Mouse (Mus musculus): ENCODE results near the gene Gm4302. TPM values are rescaled to one million over a fixed set of nuclear protein-coding genes. Genes with fewer than 3 reads are reported as not detected.
"Not testable (repeated sequence)": the region's sequence is repeated elsewhere in the genome, so short reads cannot be mapped to it uniquely, and the experiment has no call there.

Gm4302 gene
- polyA plus RNA-seq (2011; ENCODE audit: insufficient read length, low read depth, missing spikeins), result not detected in 2 replicates

- H3K4me3 ChIP-seq (ENCODE audit: insufficient read depth, low read length); H3K27ac ChIP-seq (ENCODE audit: insufficient read depth, low read length); H3K4me1 ChIP-seq (ENCODE audit: control insufficient read depth, insufficient read depth, low read length): not testable (repeated sequence)
Observed at GRCm38 (mm10) chr10:100340536-100340935, at the start of gene Gm4302. Gene Gm4302, plus strand, starts transcription at chr10:100340836.

GRCm38 (mm10) chr10:100296105-100296504, 44.5 kb upstream of the Gm4302 start:
- no peak for TF ChIP-seq POLR2A (IDR thresholded peaks at IDR 0.05; ENCODE audit: low read depth, low read length)
- no peak for TF ChIP-seq CTCF (IDR thresholded peaks at IDR 0.05; ENCODE audit: borderline replicate concordance, insufficient read depth, low read length)
- H3K27ac ChIP-seq (ENCODE audit: insufficient read depth, low read length), result no peak overlapping the region
- H3K4me3 ChIP-seq (ENCODE audit: insufficient read depth, low read length), result no peak overlapping the region
- H3K4me1 ChIP-seq (ENCODE audit: control insufficient read depth, insufficient read depth, low read length), result no peaks in the 10 kb centered on the region

DNA sequence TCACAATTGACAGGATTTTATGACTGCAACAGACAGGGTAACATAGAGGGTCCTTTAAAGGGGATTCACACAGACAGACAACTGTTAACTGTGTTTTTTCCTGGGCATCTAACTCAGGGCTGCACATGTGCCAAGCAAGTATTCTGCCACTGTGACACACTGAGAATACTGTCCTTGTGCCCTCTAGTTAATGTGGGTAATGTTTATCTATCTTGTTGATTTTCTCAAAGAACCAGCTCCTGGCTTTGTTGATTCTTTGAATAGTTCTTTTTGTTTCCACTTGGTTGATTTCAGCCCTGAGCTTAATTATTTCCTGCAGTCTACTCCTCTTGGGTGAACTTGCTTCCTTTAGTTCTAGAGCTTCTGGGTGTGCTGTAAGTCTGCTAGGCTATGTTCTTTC, 40.5 kb upstream of the Gm4302 start:
- H3K27ac ChIP-seq (ENCODE audit: insufficient read depth, low read length); H3K4me1 ChIP-seq (ENCODE audit: control insufficient read depth, insufficient read depth, low read length); H3K4me3 ChIP-seq (ENCODE audit: insufficient read depth, low read length): not testable (repeated sequence)

DNA sequence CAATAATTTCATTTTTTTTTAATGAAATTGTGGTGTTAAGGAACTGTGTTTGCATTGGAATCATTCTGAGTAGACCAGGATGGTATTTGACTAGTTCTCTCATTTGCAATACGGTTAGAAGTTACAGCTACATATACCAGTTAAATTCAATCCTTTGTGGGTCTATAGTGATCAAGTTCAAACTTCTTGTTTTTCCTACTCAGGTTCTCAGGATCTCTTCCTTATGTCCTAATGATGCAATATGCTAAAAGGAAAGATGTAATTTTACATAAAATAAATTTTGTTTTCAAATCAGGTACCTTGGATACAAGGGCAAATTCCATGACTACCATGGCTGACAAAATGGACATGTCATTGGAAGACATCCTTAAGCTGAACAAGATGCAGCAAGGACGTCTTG, 5.3 kb upstream of the Gm4302 start, which contains the start of gene Gm4301:
Gene Gm4301, plus strand, starts transcription at position 301 of the 400 bp plus-strand sequence.
- H3K4me1 ChIP-seq (ENCODE audit: control insufficient read depth, insufficient read depth, low read length); H3K27ac ChIP-seq (ENCODE audit: insufficient read depth, low read length); H3K4me3 ChIP-seq (ENCODE audit: insufficient read depth, low read length): not testable (repeated sequence)

GRCm38 (mm10) chr10:100345672-100346071, 5.0 kb downstream of the Gm4302 start, which contains the start of gene Gm4303:
Gene Gm4303, plus strand, starts transcription at chr10:100345972.
- H3K4me3 ChIP-seq (ENCODE audit: insufficient read depth, low read length), result not testable (repeated sequence)

DNA sequence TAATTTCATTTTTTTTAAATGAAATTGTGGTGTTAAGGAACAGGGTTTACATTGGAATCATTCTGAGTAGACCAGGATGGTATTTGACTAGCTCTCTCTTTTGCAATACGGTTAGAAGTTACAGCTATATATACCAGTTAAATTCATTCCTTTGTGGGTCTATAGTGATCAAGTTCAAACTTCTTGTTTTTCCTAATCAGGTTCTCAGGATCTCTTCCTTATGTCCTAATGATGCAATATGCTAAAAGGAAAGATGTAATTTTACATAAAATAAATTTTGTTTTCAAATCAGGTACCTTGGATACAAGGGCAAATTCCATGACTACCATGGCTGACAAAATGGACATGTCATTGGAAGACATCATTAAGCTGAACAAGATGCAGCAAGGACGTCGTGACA, 10.2 kb downstream of the Gm4302 start, which contains the start of gene Gm4305:
Gene Gm4305, plus strand, starts transcription at position 301 of the 400 bp plus-strand sequence.
- H3K4me1 ChIP-seq (ENCODE audit: control insufficient read depth, insufficient read depth, low read length); H3K27ac ChIP-seq (ENCODE audit: insufficient read depth, low read length): not testable (repeated sequence)

More at GRCm38 (mm10) chr10:100345672-100346071, 5.0 kb downstream of the Gm4302 start, which contains the start of gene Gm4303:
- H3K27ac ChIP-seq (ENCODE audit: insufficient read depth, low read length); H3K4me1 ChIP-seq (ENCODE audit: control insufficient read depth, insufficient read depth, low read length): not testable (repeated sequence)

DNA sequence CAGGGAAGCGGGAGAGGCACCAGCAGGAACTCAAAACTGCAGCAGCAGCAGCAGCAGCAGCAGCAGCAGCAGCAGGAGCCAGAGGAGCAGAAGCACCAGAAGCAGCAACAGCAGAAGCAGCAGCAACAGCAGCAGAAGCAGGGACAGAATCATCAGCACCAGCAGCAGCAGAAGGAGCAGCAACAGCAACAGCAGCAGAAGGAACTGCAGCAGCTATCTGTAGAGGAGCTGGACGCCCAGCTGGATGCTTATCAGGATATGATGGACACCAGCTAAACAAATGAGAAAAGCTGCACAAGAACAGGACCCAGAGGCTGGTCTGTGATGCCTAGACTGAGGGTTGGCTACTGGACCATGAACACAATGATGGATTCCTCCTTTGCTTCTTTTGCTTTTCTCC, 16.2 kb downstream of the Gm4302 start:
- not testable (repeated sequence) for H3K27ac ChIP-seq (ENCODE audit: insufficient read depth, low read length); H3K4me3 ChIP-seq (ENCODE audit: insufficient read depth, low read length); H3K4me1 ChIP-seq (ENCODE audit: control insufficient read depth, insufficient read depth, low read length)

More for the DNA sequence above, 10.2 kb downstream of the Gm4302 start, which contains the start of gene Gm4305:
- not testable (repeated sequence) for H3K4me3 ChIP-seq (ENCODE audit: insufficient read depth, low read length)

GRCm38 (mm10) chr10:100361038-100361437, 20.4 kb downstream of the Gm4302 start, which contains the start of gene Gm4307:
Gene Gm4307, plus strand, starts transcription at chr10:100361338.
- H3K27ac ChIP-seq (ENCODE audit: insufficient read depth, low read length); H3K4me3 ChIP-seq (ENCODE audit: insufficient read depth, low read length); H3K4me1 ChIP-seq (ENCODE audit: control insufficient read depth, insufficient read depth, low read length): not testable (repeated sequence)

GRCm38 (mm10) chr10:100382460-100382859, 41.8 kb downstream of the Gm4302 start, which contains the start of gene Gm4312:
Gene Gm4312, minus strand, starts transcription at chr10:100382560.
- H3K4me3 ChIP-seq (ENCODE audit: insufficient read depth, low read length); H3K27ac ChIP-seq (ENCODE audit: insufficient read depth, low read length); H3K4me1 ChIP-seq (ENCODE audit: control insufficient read depth, insufficient read depth, low read length): not testable (repeated sequence)

Other genes with a start within 250 kb of the Gm4302 start
- not detected in 2 replicates for gene Gm4301, start 5.2 kb upstream of the Gm4302 start, polyA plus RNA-seq (2011; ENCODE audit: insufficient read length, low read depth, missing spikeins)
- not detected in 2 replicates for gene Gm4303, start 5.1 kb downstream of the Gm4302 start, polyA plus RNA-seq (2011; ENCODE audit: insufficient read length, low read depth, missing spikeins)
- gene Gm4305, start 10.3 kb downstream of the Gm4302 start, polyA plus RNA-seq (2011; ENCODE audit: insufficient read length, low read depth, missing spikeins), result not detected in 2 replicates
- gene Gm4307, start 20.5 kb downstream of the Gm4302 start, polyA plus RNA-seq (2011; ENCODE audit: insufficient read length, low read depth, missing spikeins), result not detected in 2 replicates
- not detected in 2 replicates for gene Gm4312, start 41.7 kb downstream of the Gm4302 start, polyA plus RNA-seq (2011; ENCODE audit: insufficient read length, low read depth, missing spikeins)
- gene Tmtc3, start 146.5 kb downstream of the Gm4302 start, polyA plus RNA-seq (2011; ENCODE audit: insufficient read length, low read depth, missing spikeins), result 73.4 and 80.6 TPM in 2 replicates
- 10.7 and 12.2 TPM in 2 replicates for gene Cep290, start 146.7 kb downstream of the Gm4302 start, polyA plus RNA-seq (2011; ENCODE audit: insufficient read length, low read depth, missing spikeins)
- gene 4930430F08Rik, start 249.6 kb downstream of the Gm4302 start, polyA plus RNA-seq (2011; ENCODE audit: insufficient read length, low read depth, missing spikeins), result 14.4 and 15.5 TPM in 2 replicates
- gene 1700017N19Rik, start 249.6 kb downstream of the Gm4302 start, polyA plus RNA-seq (2011; ENCODE audit: insufficient read length, low read depth, missing spikeins), result not detected in 2 replicates